Mouse (Mus musculus) stomach, postnatal 0 days (tissue): ENCODE results near the gene Mapkapk5.

Experiments used
- CTCF ChIP-seq: IDR thresholded peaks from 2 replicates; pipeline ENCODE4 v1.5.1; 2016; ENCODE audit warnings: antibody characterized with exemption, low read depth, mild to moderate bottlenecking, moderate library complexity
- EP300 ChIP-seq: optimal IDR thresholded peaks from 2 replicates; pipeline ENCODE3; 2016; ENCODE audit warnings: antibody characterized with exemption

GRCm38 (mm10) chr5:121526961-121527360 lies 18.7 kb downstream of the Mapkapk5 start:
- TF ChIP-seq CTCF (no peak), EP300 (no peak)
